Mouse (Mus musculus) olfactory bulb, adult 2 months (tissue): ENCODE results near the gene Rubcnl.

ENCODE experiments used
- CTCF ChIP-seq: fragments of 200-500 bp; IDR thresholded peaks from 2 replicates; pipeline ENCODE4 v1.5.1; 2012; ENCODE audit warnings: low read depth, mild to moderate bottlenecking, low read length, moderate library complexity; ENCODE audit not compliant: insufficient read depth
- POLR2A ChIP-seq: fragments of 200-500 bp; IDR thresholded peaks from 2 replicates; pipeline ENCODE4 v1.6.1; 2012; ENCODE audit warnings: mild to moderate bottlenecking, low read depth, low read length, moderate library complexity; ENCODE audit not compliant: insufficient read depth

GRCm38 (mm10) chr14:75065211-75065610 lies 49.4 kb downstream of the Rubcnl start:
- TF ChIP-seq CTCF: no peak
- TF ChIP-seq POLR2A: no peak
